Mouse (Mus musculus): ENCODE measurements at regions not wholly inside any gene's neighbourhood (a gene's known extent, or its start where the extent isn't known, plus 50 kb on each side); places are given as distances from the start of the nearest gene placed in this dataset.

DNA sequence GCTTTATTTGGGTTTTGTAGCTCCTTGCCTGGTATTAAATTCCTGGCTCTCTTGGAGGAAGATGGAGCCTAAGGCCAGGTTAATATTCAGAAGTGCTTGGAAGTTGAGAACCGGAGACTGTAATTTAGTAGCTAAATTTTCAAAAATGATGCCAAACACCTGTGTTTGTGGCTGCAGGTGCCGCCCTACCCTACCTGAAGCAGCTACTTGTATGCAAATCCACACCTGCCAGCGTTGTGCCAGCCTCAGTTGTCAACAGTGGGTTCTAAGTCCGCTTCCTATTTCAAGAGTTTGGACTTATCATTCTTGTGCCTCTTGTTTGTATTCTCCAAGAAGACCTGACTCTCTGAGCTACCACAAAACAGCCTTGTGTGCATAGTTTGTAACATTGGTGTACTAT, 92.7 kb upstream of the Pik3r1 start:
- WGBS: 91% methylated on average over 4 of the region's 4 CpGs

DNA sequence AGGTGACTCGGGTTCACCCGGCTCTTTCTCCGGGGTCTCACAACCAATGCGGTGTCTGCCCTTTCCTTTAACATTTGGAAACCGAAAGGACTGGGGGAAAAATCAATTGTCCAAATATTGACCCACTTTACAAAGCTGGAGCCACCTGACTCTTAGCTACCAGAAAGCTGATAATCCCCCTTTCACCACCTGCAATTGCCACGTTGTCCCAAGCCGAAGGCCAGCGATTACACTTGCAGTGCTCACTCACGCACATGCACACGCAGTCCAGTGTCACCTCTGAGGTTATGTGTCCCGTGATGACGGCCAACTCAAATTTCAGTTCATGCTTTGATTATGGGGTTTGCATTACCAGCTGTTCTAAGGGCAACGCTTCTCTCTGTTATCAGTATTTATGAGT, 94.0 kb upstream of the Pik3r1 start:
- 97% methylated on average over 13 of the region's 13 CpGs for WGBS
- no peak overlapping the region for H3K27ac ChIP-seq (ENCODE audit: control insufficient read depth, insufficient read depth, low read length)
- TF ChIP-seq POLR2A (IDR thresholded peaks at IDR 0.05; ENCODE audit: control insufficient read depth, extremely low read depth, insufficient read depth, low read length, poor library complexity) (no peak), CTCF (IDR thresholded peaks at IDR 0.05; ENCODE audit: borderline replicate concordance, control insufficient read depth, extremely low read depth, insufficient read depth, low read length, poor library complexity) (no peak)

More for the DNA sequence above, 92.7 kb upstream of the Pik3r1 start:
- DNase-seq: no peak
- H3K4me3 ChIP-seq (ENCODE audit: control insufficient read depth, insufficient read depth, low read length): no peak overlapping the region
- TF ChIP-seq POLR2A (IDR thresholded peaks at IDR 0.05; ENCODE audit: control insufficient read depth, extremely low read depth, insufficient read depth, low read length, poor library complexity): no peak
- H3K36me3 ChIP-seq (ENCODE audit: control insufficient read depth, insufficient read depth, low read length): no peaks in the 10 kb centered on the region
- H3K4me1 ChIP-seq (replicated peaks; ENCODE audit: control insufficient read depth, insufficient read depth, low read length): no peaks in the 10 kb centered on the region
- H3K27me3 ChIP-seq (ENCODE audit: control insufficient read depth, insufficient read depth, low read length): no peaks in the 10 kb centered on the region
- H3K27ac ChIP-seq (ENCODE audit: control insufficient read depth, insufficient read depth, low read length): no peak overlapping the region

DNA sequence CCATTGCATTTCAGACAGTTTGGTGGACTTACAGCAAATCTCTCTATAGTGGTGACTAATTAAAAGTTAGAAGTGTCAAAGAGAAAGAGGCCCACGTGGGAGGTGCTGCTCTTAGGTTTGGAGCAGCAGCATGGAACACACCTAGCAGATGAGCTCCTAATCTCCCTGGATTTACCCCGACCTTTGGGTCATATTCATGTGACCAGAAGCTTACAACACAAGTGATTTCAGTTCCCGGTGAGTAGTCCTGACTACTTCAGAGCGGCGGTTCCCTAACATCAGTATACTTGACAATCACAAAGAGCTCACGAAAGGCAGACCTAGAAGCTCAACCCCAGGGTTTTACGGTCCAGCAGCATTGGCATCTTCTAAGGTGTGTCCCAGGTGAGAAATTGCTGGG, 95.0 kb upstream of the Pik3r1 start:
- Histone ChIP-seq H3K27ac (ENCODE audit: control insufficient read depth, insufficient read depth, low read length) (no peak overlapping the region), H3K4me3 (ENCODE audit: control insufficient read depth, insufficient read depth, low read length) (no peak overlapping the region), H3K4me1 (replicated peaks; ENCODE audit: control insufficient read depth, insufficient read depth, low read length) (no peaks in the 10 kb centered on the region), H3K36me3 (ENCODE audit: control insufficient read depth, insufficient read depth, low read length) (no peaks in the 10 kb centered on the region), H3K27me3 (ENCODE audit: control insufficient read depth, insufficient read depth, low read length) (no peaks in the 10 kb centered on the region)
- WGBS: 93% methylated on average over 7 of the region's 7 CpGs
- DNase-seq: no peak
- TF ChIP-seq CTCF (IDR thresholded peaks at IDR 0.05; ENCODE audit: borderline replicate concordance, control insufficient read depth, extremely low read depth, insufficient read depth, low read length, poor library complexity) (no peak), POLR2A (IDR thresholded peaks at IDR 0.05; ENCODE audit: control insufficient read depth, extremely low read depth, insufficient read depth, low read length, poor library complexity) (no peak)

More for the DNA sequence above, 94.0 kb upstream of the Pik3r1 start:
- DNase-seq: no peak
- Histone ChIP-seq H3K27me3 (ENCODE audit: control insufficient read depth, insufficient read depth, low read length) (no peaks in the 10 kb centered on the region), H3K4me1 (replicated peaks; ENCODE audit: control insufficient read depth, insufficient read depth, low read length) (no peaks in the 10 kb centered on the region), H3K36me3 (ENCODE audit: control insufficient read depth, insufficient read depth, low read length) (no peaks in the 10 kb centered on the region), H3K4me3 (ENCODE audit: control insufficient read depth, insufficient read depth, low read length) (no peak overlapping the region)

- no peak for DNase-seq
- no peaks in the 10 kb centered on the region for H3K4me1 ChIP-seq (replicated peaks; ENCODE audit: control insufficient read depth, insufficient read depth, low read length)
- no peaks in the 10 kb centered on the region for H3K27me3 ChIP-seq (ENCODE audit: control insufficient read depth, insufficient read depth, low read length)
Observed at GRCm38 (mm10) chr13:101863602-101864001, 95.6 kb upstream of the Pik3r1 start.

DNA sequence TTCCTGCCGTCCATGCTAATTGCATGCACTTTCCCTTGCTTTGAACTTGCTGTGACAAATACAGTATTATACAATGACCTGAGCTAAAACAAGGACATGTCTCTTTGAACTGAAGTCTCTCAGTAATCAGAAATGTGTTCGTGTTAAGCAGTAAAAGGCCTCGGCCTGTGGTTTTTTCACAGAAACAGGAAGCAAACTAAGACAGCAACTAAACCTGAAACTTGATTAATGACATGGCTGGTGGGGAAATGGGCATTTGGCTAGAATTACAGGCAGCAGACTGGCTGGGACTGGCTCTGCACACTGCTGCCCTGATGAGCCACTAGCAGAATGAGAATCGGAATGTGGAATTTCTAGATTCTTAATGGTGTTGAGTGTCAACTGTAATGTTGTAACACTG, 98.8 kb upstream of the Pik3r1 start:
- no peak for DNase-seq
- Histone ChIP-seq H3K4me1 (replicated peaks; ENCODE audit: control insufficient read depth, insufficient read depth, low read length) (no peaks in the 10 kb centered on the region), H3K36me3 (ENCODE audit: control insufficient read depth, insufficient read depth, low read length) (no peaks in the 10 kb centered on the region), H3K4me3 (ENCODE audit: control insufficient read depth, insufficient read depth, low read length) (no peak overlapping the region), H3K27me3 (ENCODE audit: control insufficient read depth, insufficient read depth, low read length) (no peaks in the 10 kb centered on the region), H3K27ac (ENCODE audit: control insufficient read depth, insufficient read depth, low read length) (no peak overlapping the region)
- TF ChIP-seq CTCF (IDR thresholded peaks at IDR 0.05; ENCODE audit: borderline replicate concordance, control insufficient read depth, extremely low read depth, insufficient read depth, low read length, poor library complexity) (no peak), POLR2A (IDR thresholded peaks at IDR 0.05; ENCODE audit: control insufficient read depth, extremely low read depth, insufficient read depth, low read length, poor library complexity) (no peak)
- WGBS: 20% methylated on average over 4 of the region's 4 CpGs

More at GRCm38 (mm10) chr13:101863602-101864001, 95.6 kb upstream of the Pik3r1 start:
- Histone ChIP-seq H3K27ac (ENCODE audit: control insufficient read depth, insufficient read depth, low read length) (no peak overlapping the region), H3K36me3 (ENCODE audit: control insufficient read depth, insufficient read depth, low read length) (no peaks in the 10 kb centered on the region), H3K4me3 (ENCODE audit: control insufficient read depth, insufficient read depth, low read length) (no peak overlapping the region)
- TF ChIP-seq POLR2A (IDR thresholded peaks at IDR 0.05; ENCODE audit: control insufficient read depth, extremely low read depth, insufficient read depth, low read length, poor library complexity): no peak
- no peak for TF ChIP-seq CTCF (IDR thresholded peaks at IDR 0.05; ENCODE audit: borderline replicate concordance, control insufficient read depth, extremely low read depth, insufficient read depth, low read length, poor library complexity)
- WGBS: 98% methylated on average over 2 of the region's 2 CpGs

- Histone ChIP-seq H3K27me3 (ENCODE audit: control insufficient read depth, insufficient read depth, low read length) (no peaks in the 10 kb centered on the region), H3K4me3 (ENCODE audit: control insufficient read depth, insufficient read depth, low read length) (no peak overlapping the region), H3K36me3 (ENCODE audit: control insufficient read depth, insufficient read depth, low read length) (no peaks in the 10 kb centered on the region), H3K27ac (ENCODE audit: control insufficient read depth, insufficient read depth, low read length) (no peak overlapping the region), H3K4me1 (replicated peaks; ENCODE audit: control insufficient read depth, insufficient read depth, low read length) (no peaks in the 10 kb centered on the region)
- TF ChIP-seq POLR2A (IDR thresholded peaks at IDR 0.05; ENCODE audit: control insufficient read depth, extremely low read depth, insufficient read depth, low read length, poor library complexity) (no peak), CTCF (IDR thresholded peaks at IDR 0.05; ENCODE audit: borderline replicate concordance, control insufficient read depth, extremely low read depth, insufficient read depth, low read length, poor library complexity) (no peak)
- no peak for DNase-seq
- 96% methylated on average over 4 of the region's 4 CpGs for WGBS
Observed at GRCm38 (mm10) chr13:101874761-101875160, 106.7 kb upstream of the Pik3r1 start.

DNA sequence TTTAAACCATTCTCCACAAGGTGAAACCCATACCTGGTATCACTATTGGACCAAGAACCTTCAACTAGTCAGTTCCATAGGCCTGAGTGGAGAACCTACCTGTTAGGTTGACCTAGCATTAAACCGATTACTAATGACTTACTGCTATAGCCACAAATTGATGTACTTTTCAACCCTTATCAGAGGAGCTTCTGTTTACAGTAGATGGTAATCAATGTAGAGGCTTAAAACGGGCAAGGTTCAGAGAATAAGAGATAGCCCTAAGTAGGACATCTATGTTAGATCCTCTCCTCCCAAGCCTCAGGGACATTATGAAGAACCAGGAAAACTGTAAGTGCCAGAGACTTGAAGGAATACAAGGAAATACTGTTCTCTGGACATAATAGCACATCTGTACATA, 108.1 kb upstream of the Pik3r1 start:
- Histone ChIP-seq H3K27me3 (ENCODE audit: control insufficient read depth, insufficient read depth, low read length) (no peaks in the 10 kb centered on the region), H3K4me1 (replicated peaks; ENCODE audit: control insufficient read depth, insufficient read depth, low read length) (no peaks in the 10 kb centered on the region), H3K36me3 (ENCODE audit: control insufficient read depth, insufficient read depth, low read length) (no peaks in the 10 kb centered on the region), H3K27ac (ENCODE audit: control insufficient read depth, insufficient read depth, low read length) (no peak overlapping the region), H3K4me3 (ENCODE audit: control insufficient read depth, insufficient read depth, low read length) (no peak overlapping the region)
- TF ChIP-seq CTCF (IDR thresholded peaks at IDR 0.05; ENCODE audit: borderline replicate concordance, control insufficient read depth, extremely low read depth, insufficient read depth, low read length, poor library complexity): no peak
- no peak for TF ChIP-seq POLR2A (IDR thresholded peaks at IDR 0.05; ENCODE audit: control insufficient read depth, extremely low read depth, insufficient read depth, low read length, poor library complexity)
- 100% methylated on average over 2 of the region's 2 CpGs for WGBS
- no peak for DNase-seq
